Mouse (Mus musculus) lung, adult 2 months (tissue): ENCODE data around the gene Gfra1.

Experiments used
- CTCF ChIP-seq: fragments of 200-500 bp; IDR thresholded peaks from 2 replicates; pipeline ENCODE4 v1.5.1; 2011; ENCODE audit warnings: mild to moderate bottlenecking, low read length, control low read depth; ENCODE audit not compliant: insufficient read depth
- POLR2A ChIP-seq: fragments of 200-500 bp; IDR thresholded peaks from 2 replicates; pipeline ENCODE4 v1.6.1; 2011; ENCODE audit warnings: low read depth, mild to moderate bottlenecking, control low read depth, low read length, borderline replicate concordance; ENCODE audit errors: extremely low read depth

GRCm38 (mm10) chr19:58310334-58311315 lies 145.1 kb downstream of the Gfra1 start:
- TF ChIP-seq POLR2A: no peak
- TF ChIP-seq CTCF: no peak
